Mouse (Mus musculus) forebrain, embryonic 10.5 days (tissue): ENCODE data around the gene Sult2a2. TPM values are rescaled to one million over a fixed set of nuclear protein-coding genes. Genes with fewer than 3 reads are reported as not detected.
"Not testable (repeated sequence)": the region's sequence is repeated elsewhere in the genome, so short reads cannot be mapped to it uniquely, and the experiment has no call there.

Source experiments
- DNase-seq: peaks from one replicate; pipeline ENCODE4 v3.0.0-alpha.2; 2017; ENCODE audit warnings: low spot score; ENCODE audit errors: extremely low spot score
- H3K27ac ChIP-seq: fragments of 300-500 bp; sonication (generic); 2 replicates; pipeline ENCODE4 v1.5.1; 2016; ENCODE audit warnings: mild to moderate bottlenecking
- H3K27me3 ChIP-seq: fragments of 300-500 bp; sonication (generic); 2 replicates; pipeline ENCODE4 v1.6.1; 2016; ENCODE audit warnings: mild to moderate bottlenecking; ENCODE audit not compliant: poor library complexity, severe bottlenecking
- H3K36me3 ChIP-seq: fragments of 300-500 bp; sonication (generic); replicated peaks from 2 replicates; pipeline ENCODE4 v1.6.1; 2016; ENCODE audit warnings: mild to moderate bottlenecking, moderate library complexity
- H3K4me1 ChIP-seq: fragments of 300-500 bp; sonication (generic); 2 replicates; pipeline ENCODE4 v1.6.1; 2016
- H3K4me3 ChIP-seq: fragments of 300-500 bp; sonication (generic); 2 replicates; pipeline ENCODE4 v1.5.1; 2016; ENCODE audit warnings: mild to moderate bottlenecking, moderate library complexity
- H3K9me3 ChIP-seq: fragments of 300-500 bp; sonication (generic); 2 replicates; pipeline ENCODE4 v1.6.1; 2016; ENCODE audit warnings: mild to moderate bottlenecking, moderate library complexity
- WGBS: fragments of 180-500 bp; shearing (Covaris S2); methylation state at CpG from one replicate; pipeline ENCODE4 v1.1.7; 2016; 5-methylcytosine and 5-hydroxymethylcytosine counted together
- polyA plus RNA-seq: library from polyadenylated mRNA; unstranded; fragments of >200 nt; fragmentation: Nextera tagmentation; extraction: Ambion mirVana; gene quantifications from 2 replicates; pipeline ENCODE4 v1.2.1, GENCODE M21; 2016

Sult2a2 gene
- not detected in 2 replicates for polyA plus RNA-seq

GRCm38 (mm10) chr7:13733205-13733604 is at the start of gene Sult2a2:
Sult2a2 (plus strand) TSS chr7:13733505.
- WGBS = 96% methylated on average over 2 of the region's 2 CpGs
- H3K27ac ChIP-seq, H3K27me3 ChIP-seq, H3K36me3 ChIP-seq, H3K9me3 ChIP-seq, H3K4me3 ChIP-seq, DNase-seq, H3K4me1 ChIP-seq: not testable (repeated sequence)

- no peak overlapping the region for H3K27ac ChIP-seq
- no peak overlapping the region for H3K4me3 ChIP-seq
- WGBS = 95% methylated on average over 1 of the region's 1 CpGs
- peaks cover 22% of the 10 kb centered on the region for H3K9me3 ChIP-seq
- H3K36me3 ChIP-seq = no peaks in the 10 kb centered on the region
- no peaks in the 10 kb centered on the region for H3K27me3 ChIP-seq
- H3K4me1 ChIP-seq = no peaks in the 10 kb centered on the region
- no peak for DNase-seq
These were observed 80.6 kb downstream of the Sult2a2 start for GRCm38 (mm10) chr7:13813913-13814312.

Other genes starting within 250 kb of the Sult2a2 start
- gene Bsph2, start 162.4 kb upstream of the Sult2a2 start, polyA plus RNA-seq = not detected in 2 replicates
- not detected in 2 replicates for gene Sult2a5, start 109.5 kb upstream of the Sult2a2 start, polyA plus RNA-seq
- not detected in 2 replicates for gene Sult2a1, start 103.9 kb downstream of the Sult2a2 start, polyA plus RNA-seq